Mouse (Mus musculus) olfactory bulb, adult 2 months (tissue): ENCODE results near the gene Gm32687.
"Not testable (repeated sequence)": the region's sequence is repeated elsewhere in the genome, so short reads cannot be mapped to it uniquely, and the experiment has no call there.

ENCODE experiments used
- CTCF ChIP-seq: fragments of 200-500 bp; IDR thresholded peaks from 2 replicates; pipeline ENCODE4 v1.5.1; 2012; ENCODE audit warnings: low read depth, mild to moderate bottlenecking, low read length, moderate library complexity; ENCODE audit not compliant: insufficient read depth
- POLR2A ChIP-seq: fragments of 200-500 bp; IDR thresholded peaks from 2 replicates; pipeline ENCODE4 v1.6.1; 2012; ENCODE audit warnings: mild to moderate bottlenecking, low read depth, low read length, moderate library complexity; ENCODE audit not compliant: insufficient read depth

DNA sequence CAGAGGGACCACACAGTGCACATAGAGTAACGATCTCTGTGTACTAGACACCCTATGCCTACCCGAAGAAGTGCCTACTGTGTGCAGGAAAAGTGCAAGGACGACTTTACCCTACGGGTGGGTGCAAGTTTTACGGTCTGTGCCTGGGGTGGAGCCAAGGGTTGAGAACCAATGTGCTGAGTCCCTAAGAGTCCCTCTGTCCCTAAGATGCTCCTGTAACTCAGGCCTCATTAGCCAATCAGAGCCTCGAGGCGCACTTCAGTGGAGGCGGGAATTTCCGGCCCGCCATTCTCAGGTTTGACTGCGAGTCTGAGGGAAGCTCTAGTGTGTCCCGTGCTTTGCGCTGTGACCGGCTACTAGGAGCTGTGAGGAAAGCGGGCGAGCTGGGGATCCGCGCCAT is 17.5 kb upstream of the Gm32687 start:
- not testable (repeated sequence) for TF ChIP-seq CTCF, POLR2A
